Mouse (Mus musculus) forebrain, embryonic 12.5 days (tissue): ENCODE measurements around the gene Parp14. TPM values are rescaled to one million over a fixed set of nuclear protein-coding genes. Genes with fewer than 3 reads are reported as not detected.
A peak's percentile ranks its signal among the peaks of the same experiment; 100 is the strongest.

Experiments
- ATAC-seq: fragments of 200-750 bp; cut with Nextera tagmentation; 2 replicates; pipeline ENCODE4 v1.8.0; 2017; ENCODE audit warnings: moderate TSS enrichment; ENCODE audit not compliant: low FRiP score
- H3K27ac ChIP-seq: fragments of 300-500 bp; sonication (generic); 2 replicates; pipeline ENCODE4 v1.5.1; 2016; ENCODE audit warnings: mild to moderate bottlenecking
- H3K27me3 ChIP-seq: fragments of 300-500 bp; sonication (generic); 2 replicates; pipeline ENCODE4 v1.6.1; 2016; ENCODE audit warnings: mild to moderate bottlenecking
- H3K36me3 ChIP-seq: fragments of 300-500 bp; sonication (generic); replicated peaks from 2 replicates; pipeline ENCODE4 v1.6.1; 2016; ENCODE audit warnings: mild to moderate bottlenecking
- H3K4me1 ChIP-seq: fragments of 300-500 bp; sonication (generic); 2 replicates; pipeline ENCODE4 v1.6.1; 2016
- H3K4me2 ChIP-seq: fragments of 300-500 bp; sonication (generic); 2 replicates; pipeline ENCODE4 v1.6.1; 2016; ENCODE audit warnings: mild to moderate bottlenecking, moderate library complexity
- H3K4me3 ChIP-seq: fragments of 300-500 bp; sonication (generic); replicated peaks from 2 replicates; pipeline ENCODE4 v1.5.1; 2016; ENCODE audit warnings: mild to moderate bottlenecking
- H3K9ac ChIP-seq: fragments of 300-500 bp; sonication (generic); 2 replicates; pipeline ENCODE4 v1.6.1; 2016; ENCODE audit warnings: mild to moderate bottlenecking
- H3K9me3 ChIP-seq: fragments of 300-500 bp; sonication (generic); 2 replicates; pipeline ENCODE4 v1.6.1; 2016
- WGBS: fragments of 180-500 bp; shearing (Covaris S2); methylation state at CpG from one replicate; pipeline ENCODE4 v1.1.7; 2016; 5-methylcytosine and 5-hydroxymethylcytosine counted together
- polyA plus RNA-seq: library from polyadenylated mRNA; unstranded; fragments of >200 nt; fragmentation: Nextera tagmentation; extraction: Ambion mirVana; gene quantifications from 2 replicates; pipeline ENCODE4 v1.2.1, GENCODE M21; 2016

Parp14 gene
- polyA plus RNA-seq: 0.15 and 0.28 TPM in 2 replicates

DNA sequence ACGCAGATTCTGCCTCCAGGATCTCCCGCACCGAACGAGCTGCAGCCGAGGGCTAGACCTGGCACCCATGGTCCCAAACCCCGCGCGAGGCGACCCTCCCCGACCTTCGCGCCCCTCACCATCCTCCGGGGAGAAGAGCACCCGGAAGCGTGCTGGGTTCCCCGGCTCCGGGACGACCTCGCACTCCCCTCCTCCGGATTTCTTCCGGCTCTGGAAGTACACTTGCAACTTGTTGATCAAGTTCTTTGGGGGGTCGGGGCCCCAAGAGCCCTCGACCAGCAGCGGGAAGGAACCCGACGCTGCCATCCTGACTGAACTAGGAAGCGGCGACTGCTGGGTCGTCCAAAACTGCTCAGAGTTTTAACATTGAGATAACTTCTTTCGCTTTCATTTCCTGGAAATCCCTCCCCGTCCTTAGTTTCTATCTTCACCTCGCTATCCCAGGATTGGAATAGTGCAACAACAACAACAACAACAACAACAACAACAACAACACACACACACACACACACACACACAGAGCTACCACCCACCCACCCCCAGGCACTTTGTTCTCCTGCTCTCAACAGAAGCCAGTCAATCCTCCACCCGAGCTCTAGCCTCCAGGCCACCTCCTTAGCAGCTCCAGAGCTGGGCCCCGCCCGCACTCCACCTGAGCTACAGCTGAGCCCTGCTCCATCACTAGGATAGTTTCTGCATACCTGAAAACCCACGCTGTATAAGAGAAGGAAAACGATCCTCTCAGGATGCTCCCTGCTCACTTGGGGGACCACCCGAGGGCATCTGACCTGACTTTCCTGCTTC lies at the start of gene Parp14:
Gene Parp14, minus strand, starts transcription at position 497 of the 804 bp plus-strand sequence.
- Histone ChIP-seq H3K36me3 (no peaks in the 10 kb centered on the region), H3K27ac (no peak within 1 kb of the TSS), H3K4me2 (peak within 1 kb of the TSS; percentile 97), H3K4me1 (peaks cover 8% of the 10 kb centered on the region), H3K27me3 (peaks cover 42% of the 10 kb centered on the region), H3K9ac (peak within 1 kb of the TSS; percentile 59), H3K9me3 (0 out of 2 replicates have a peak, but pooled peaks cover 4% of the 10 kb centered on the region), H3K4me3 (peak within 1 kb of the TSS; percentile 56)
- ATAC-seq: no peak
- WGBS: 1% methylated on average over 37 of the region's 38 CpGs

DNA sequence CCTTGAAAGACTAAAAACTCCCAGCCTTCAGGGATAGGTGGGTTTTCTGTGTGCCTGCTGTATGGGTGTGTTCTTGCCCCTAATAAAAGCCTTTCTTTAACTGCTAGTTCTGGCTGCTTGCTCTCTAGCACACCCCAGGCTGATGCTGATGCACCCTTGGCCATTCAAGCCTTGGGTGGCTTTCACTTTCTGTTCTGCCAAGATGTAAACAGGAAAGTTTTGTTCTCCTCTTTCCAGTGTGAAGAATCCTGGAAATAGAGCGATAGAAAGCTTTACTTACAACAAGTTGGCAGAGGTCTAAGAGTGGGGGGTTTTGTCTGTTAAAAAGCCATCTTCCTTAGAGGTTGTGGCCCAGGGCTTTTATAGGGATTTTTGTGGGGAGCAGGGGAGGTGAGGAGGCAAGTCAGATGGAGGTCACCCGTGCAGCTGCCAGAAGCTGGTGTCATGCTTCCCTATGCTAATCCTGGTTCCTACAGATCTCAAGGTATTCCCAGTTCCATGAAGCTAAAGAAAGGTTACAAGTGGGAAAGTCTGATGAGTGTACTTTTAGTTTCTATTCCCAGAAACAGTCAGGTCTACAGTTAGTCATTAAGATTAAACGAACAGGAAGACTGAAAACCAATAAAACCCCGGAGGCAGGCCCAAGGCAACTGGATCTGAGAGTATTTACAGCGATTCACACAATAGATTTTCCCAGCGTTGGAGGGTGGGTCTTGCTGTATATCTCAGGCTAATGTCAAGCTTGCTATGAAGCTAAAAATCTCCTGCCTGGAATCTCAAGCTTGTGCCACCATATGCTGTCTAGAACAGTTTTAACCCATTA lies 47.6 kb upstream of the Parp14 start:
- 89% methylated on average over 6 of the region's 6 CpGs for WGBS
- Histone ChIP-seq H3K4me2 (no peak overlapping the region), H3K9me3 (no peaks in the 10 kb centered on the region), H3K27ac (no peak overlapping the region), H3K36me3 (no peaks in the 10 kb centered on the region), H3K4me3 (no peak overlapping the region), H3K27me3 (no peaks in the 10 kb centered on the region), H3K4me1 (no peaks in the 10 kb centered on the region), H3K9ac (no peak overlapping the region)
- ATAC-seq: no peak

DNA sequence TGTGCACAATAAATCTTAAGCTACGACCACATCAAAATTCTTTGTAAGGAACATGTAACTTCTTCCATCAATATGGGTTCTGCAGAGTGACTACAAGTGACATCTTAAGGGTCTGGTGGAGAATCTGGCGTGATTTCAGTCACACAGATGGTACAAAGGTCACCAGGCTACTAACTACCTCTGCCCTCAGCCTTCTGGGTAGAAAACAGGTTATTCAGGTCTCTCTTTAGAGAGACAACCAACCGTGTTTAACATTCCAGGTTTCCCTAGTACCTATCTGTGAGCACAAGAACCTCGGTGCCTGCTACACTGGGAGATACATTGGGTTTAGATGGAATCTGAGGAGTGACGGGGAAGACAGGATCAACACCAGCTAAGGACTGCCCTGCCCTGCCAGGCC lies 43.0 kb upstream of the Parp14 start:
- no peaks in the 10 kb centered on the region for H3K36me3 ChIP-seq
- H3K9me3 ChIP-seq: 0 out of 2 replicates have a peak, but pooled peaks cover 4% of the 10 kb centered on the region
- no peak overlapping the region for H3K9ac ChIP-seq
- H3K4me1 ChIP-seq: no peaks in the 10 kb centered on the region
- H3K4me2 ChIP-seq: no peak overlapping the region
- ATAC-seq: no peak
- 72% methylated on average over 5 of the region's 5 CpGs for WGBS
- H3K27ac ChIP-seq: no peak overlapping the region
- no peaks in the 10 kb centered on the region for H3K27me3 ChIP-seq
- H3K4me3 ChIP-seq: no peak overlapping the region

DNA sequence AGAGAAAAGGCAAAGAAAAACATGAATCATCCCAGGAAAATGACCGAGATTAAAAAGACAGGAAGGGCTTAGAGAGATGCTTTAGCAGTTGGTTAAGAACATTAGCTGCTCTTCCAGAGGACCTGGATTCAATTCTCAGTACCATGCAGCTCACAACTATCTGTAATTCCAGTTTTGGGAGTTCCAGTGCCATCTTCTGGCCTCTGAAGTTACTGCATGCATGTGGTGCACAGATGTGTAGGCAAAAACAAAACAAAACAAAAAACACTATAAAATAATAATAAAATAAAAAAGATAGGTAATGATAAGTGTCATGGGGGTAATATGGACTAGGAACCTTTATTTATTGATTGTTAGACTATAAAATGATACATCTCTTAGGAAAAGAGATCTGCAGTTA lies 42.2 kb upstream of the Parp14 start:
- no peak for ATAC-seq
- 0 out of 2 replicates have a peak, but pooled peaks cover 4% of the 10 kb centered on the region for H3K9me3 ChIP-seq
- H3K27ac ChIP-seq: no peak overlapping the region
- no peaks in the 10 kb centered on the region for H3K27me3 ChIP-seq
- no peak overlapping the region for H3K4me2 ChIP-seq
- no peaks in the 10 kb centered on the region for H3K36me3 ChIP-seq
- 74% methylated on average over 1 of the region's 1 CpGs for WGBS
- H3K4me1 ChIP-seq: no peaks in the 10 kb centered on the region
- no peak overlapping the region for H3K9ac ChIP-seq
- no peak overlapping the region for H3K4me3 ChIP-seq

DNA sequence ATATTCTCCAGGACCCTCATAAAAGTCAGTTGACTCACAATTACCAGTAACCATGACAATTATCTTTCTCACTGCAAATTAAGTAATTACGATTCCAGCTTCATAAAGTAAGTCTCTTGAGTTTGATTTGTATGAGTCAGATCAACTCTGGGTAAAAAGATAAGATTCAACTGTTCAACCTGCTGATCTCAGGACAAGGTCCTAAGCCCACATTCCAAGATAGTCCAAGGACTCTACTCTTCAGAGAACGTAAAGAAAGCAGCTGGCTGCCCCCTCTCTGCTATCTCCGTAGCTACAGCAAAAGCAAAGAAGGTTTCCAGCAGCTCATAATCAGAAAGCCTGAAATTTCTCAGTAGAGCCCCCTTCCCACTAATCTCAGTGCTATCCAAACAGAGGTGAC lies 40.1 kb upstream of the Parp14 start:
- Histone ChIP-seq H3K4me3 (no peak overlapping the region), H3K9me3 (0 out of 2 replicates have a peak, but pooled peaks cover 4% of the 10 kb centered on the region), H3K4me2 (no peak overlapping the region), H3K27ac (no peak overlapping the region), H3K27me3 (no peaks in the 10 kb centered on the region), H3K9ac (no peak overlapping the region), H3K36me3 (no peaks in the 10 kb centered on the region), H3K4me1 (no peaks in the 10 kb centered on the region)
- no peak for ATAC-seq
- 81% methylated on average over 3 of the region's 3 CpGs for WGBS

DNA sequence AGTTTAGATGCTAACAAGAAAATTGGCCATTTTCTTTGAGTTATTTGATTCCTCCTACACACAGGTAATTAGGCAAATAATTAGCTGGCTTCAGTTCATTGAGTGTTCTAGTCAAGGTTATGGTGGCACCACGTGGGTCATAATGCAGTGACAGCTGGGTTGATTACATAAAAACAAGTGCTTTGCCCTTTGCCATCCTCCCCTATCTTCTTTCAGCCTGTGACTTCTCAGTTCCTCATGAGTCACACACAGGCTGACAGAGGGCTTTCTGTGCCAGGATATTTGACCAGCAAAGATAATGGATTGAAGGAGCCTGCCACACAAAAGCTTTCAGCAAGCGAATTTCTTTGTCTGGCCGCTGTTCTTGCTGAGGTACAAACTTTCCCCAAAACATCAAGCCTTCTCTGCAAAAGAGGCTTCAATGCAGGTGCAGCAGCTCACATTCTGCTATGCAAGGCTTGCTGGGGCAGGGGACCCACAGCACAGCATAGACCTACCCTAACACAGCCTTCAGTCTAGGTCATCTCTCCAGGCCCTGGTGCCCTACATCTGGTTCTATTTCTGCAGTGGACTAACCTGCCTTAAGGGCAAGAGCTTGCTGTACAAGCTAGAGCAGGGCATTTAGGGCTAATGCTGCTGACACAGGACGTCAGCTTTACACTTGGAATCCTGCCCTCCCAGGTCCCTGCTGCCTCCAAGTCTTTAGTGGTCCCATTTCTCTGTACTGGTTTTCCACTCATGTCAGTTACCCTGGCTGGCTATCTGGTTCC lies 36.3 kb upstream of the Parp14 start:
- WGBS: 58% methylated on average over 4 of the region's 4 CpGs
- H3K36me3 ChIP-seq: no peaks in the 10 kb centered on the region
- no peaks in the 10 kb centered on the region for H3K27me3 ChIP-seq
- ATAC-seq: no peak
- H3K4me3 ChIP-seq: no peak overlapping the region
- H3K9ac ChIP-seq: no peak overlapping the region
- no peak overlapping the region for H3K27ac ChIP-seq
- H3K4me1 ChIP-seq: no peaks in the 10 kb centered on the region
- H3K4me2 ChIP-seq: no peak overlapping the region
- no peaks in the 10 kb centered on the region for H3K9me3 ChIP-seq

DNA sequence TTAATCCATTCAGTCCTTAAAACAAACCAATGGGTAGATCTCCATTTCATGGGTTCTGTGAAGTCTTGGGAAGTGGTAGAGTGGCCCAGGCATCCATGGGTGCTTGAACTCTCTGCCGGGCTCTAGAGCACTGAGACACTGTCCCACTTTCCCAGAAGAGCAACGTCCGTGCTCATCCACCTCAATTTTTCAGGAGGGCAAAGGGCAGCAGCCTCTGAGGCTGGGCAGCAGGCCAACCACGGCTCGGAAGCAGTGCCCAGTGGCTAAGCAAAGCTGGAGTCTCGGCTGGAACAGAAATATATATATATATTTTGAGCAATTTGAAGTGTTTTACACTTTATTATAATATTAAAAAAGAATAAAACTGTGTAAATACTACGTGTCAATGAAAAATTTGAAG lies 35.5 kb upstream of the Parp14 start:
- H3K4me3 ChIP-seq: no peak overlapping the region
- no peak overlapping the region for H3K4me2 ChIP-seq
- H3K9ac ChIP-seq: no peak overlapping the region
- no peaks in the 10 kb centered on the region for H3K36me3 ChIP-seq
- no peaks in the 10 kb centered on the region for H3K9me3 ChIP-seq
- no peaks in the 10 kb centered on the region for H3K4me1 ChIP-seq
- no peak overlapping the region for H3K27ac ChIP-seq
- H3K27me3 ChIP-seq: no peaks in the 10 kb centered on the region
- no peak for ATAC-seq
- WGBS: 87% methylated on average over 7 of the region's 7 CpGs

DNA sequence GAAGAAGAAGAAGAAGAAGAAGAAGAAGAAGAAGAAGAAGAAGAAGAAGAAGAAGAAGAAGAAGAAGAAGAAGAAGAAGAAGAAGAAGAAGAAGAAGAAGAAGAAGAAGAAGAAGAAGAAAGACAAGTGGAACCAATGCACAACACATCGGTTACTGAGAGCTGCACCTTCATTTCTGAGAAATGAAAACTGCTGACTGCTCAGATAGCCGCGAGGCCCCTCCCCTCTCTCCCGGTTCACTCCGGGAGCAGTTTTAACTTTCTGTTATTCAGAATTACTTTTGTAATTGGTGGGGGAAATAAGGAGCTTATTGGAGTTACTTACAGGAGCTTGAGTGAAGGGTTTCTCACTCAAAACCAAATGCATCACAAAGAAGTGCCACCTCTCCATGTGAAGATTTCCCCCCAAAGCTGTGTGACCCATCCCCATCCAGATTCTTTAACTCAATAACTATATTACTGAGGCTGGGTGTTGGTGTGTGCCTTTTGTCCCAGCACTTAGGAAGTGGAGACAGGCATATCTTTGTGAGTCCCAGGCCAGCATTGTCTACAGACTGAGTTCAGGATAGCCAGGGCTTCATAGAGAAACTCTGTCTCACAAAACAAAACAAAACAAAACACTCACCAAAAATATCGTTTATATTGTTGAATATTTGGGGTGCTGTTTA lies 34.6 kb upstream of the Parp14 start:
- H3K36me3 ChIP-seq: no peaks in the 10 kb centered on the region
- no peak overlapping the region for H3K27ac ChIP-seq
- H3K4me3 ChIP-seq: no peak overlapping the region
- no peaks in the 10 kb centered on the region for H3K4me1 ChIP-seq
- H3K27me3 ChIP-seq: no peaks in the 10 kb centered on the region
- no peaks in the 10 kb centered on the region for H3K9me3 ChIP-seq
- no peak for ATAC-seq
- no peak overlapping the region for H3K9ac ChIP-seq
- WGBS: 82% methylated on average over 6 of the region's 6 CpGs
- no peak overlapping the region for H3K4me2 ChIP-seq

DNA sequence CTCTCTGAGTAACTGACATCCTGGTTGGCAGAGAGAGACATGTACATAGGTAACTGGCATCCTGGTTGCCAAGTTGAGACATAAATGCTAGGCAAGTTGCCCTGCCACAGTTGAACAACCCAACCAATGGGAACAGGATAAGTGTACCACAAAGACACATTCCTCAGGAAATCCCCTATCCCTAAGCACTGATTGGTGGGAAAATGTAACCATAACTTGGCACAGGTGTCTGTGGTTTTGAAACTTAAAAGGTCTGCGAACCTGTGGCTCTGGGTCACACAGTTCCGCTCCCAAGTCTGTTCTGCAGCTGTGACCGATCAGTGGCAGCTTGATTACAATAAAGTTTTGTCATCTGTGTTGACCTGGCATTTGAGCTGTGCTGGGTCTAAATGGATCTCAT lies 34.0 kb upstream of the Parp14 start:
- Histone ChIP-seq H3K27ac (no peak overlapping the region), H3K9ac (no peak overlapping the region), H3K27me3 (no peaks in the 10 kb centered on the region), H3K4me1 (no peaks in the 10 kb centered on the region), H3K4me2 (no peak overlapping the region), H3K4me3 (no peak overlapping the region), H3K36me3 (no peaks in the 10 kb centered on the region), H3K9me3 (no peaks in the 10 kb centered on the region)
- WGBS: 85% methylated on average over 3 of the region's 3 CpGs
- ATAC-seq: no peak

DNA sequence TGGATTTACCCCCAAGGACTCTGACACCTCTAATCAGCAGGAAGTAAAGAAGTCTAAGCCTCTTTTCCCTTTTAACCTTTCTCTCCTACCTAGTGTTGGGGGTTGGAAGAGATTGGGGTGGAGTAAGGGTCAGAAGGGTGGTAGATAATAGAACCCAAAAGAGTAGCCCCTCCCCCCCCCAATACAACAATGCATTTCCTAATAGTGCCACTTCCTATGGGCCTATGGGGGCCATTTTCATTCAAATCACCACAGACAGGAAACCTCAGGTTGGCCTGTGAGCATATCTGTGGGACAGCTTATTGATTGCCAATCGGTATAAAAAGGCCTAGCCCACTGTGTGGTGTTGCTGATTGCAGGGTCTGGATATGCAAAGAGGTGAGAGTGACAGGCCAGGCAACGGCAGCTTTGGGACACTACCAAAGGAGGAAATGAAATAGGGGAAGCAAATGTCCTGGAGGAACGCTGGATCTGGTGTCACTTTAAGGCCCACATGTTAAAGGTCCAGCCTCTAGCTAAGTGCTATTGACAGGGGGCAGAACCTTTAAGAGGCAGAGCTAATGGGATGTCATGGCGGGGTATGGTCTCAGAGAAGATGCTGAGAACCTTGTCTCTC lies 32.9 kb upstream of the Parp14 start:
- Histone ChIP-seq H3K9me3 (no peaks in the 10 kb centered on the region), H3K4me1 (no peaks in the 10 kb centered on the region), H3K4me2 (no peak overlapping the region), H3K27ac (no peak overlapping the region), H3K36me3 (no peaks in the 10 kb centered on the region), H3K9ac (no peak overlapping the region), H3K4me3 (no peak overlapping the region), H3K27me3 (no peaks in the 10 kb centered on the region)
- no peak for ATAC-seq
- 88% methylated on average over 4 of the region's 4 CpGs for WGBS

DNA sequence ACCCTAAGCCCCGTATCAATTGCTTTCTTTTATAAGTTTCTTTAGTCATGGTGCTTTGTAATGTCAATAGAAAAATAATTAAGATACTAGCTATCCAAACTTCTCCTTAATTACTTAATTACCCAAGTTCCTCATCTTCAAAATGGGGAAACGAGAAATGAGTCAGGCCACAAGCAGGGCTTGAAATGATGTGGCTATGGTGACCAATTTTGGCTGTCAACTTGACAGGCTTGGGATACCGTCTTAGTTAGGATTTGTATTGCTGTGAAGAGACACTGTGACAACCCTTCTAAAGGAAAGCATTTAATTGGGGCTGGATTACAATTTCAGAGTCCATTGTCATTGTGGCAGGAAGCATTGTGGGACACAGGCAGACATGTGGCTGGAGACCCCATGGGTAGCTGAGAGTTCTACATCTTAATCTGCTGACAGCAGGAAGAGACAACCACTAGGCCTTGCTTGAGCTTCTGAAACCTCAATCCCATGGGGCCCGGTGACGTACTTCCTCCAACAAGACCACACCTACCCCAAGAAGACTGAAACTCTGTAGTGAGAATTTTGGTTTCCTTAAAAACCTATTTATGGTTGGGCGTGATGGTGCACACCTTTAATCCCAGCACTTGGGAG lies 31.8 kb upstream of the Parp14 start:
- Histone ChIP-seq H3K4me2 (no peak overlapping the region), H3K9me3 (no peaks in the 10 kb centered on the region), H3K36me3 (no peaks in the 10 kb centered on the region), H3K27me3 (no peaks in the 10 kb centered on the region), H3K9ac (no peak overlapping the region), H3K4me1 (no peaks in the 10 kb centered on the region), H3K27ac (no peak overlapping the region), H3K4me3 (no peak overlapping the region)
- WGBS: 85% methylated on average over 6 of the region's 6 CpGs
- ATAC-seq: no peak
